Mouse (Mus musculus): ENCODE data around the gene Syne3. TPM values are rescaled to one million over a fixed set of nuclear protein-coding genes. Genes with fewer than 3 reads are reported as not detected.
A peak's percentile ranks its signal among the peaks of the same experiment; 100 is the strongest.

Syne3 gene
- polyA plus RNA-seq, 1 experiment from 2014 or later: 0.61 TPM

DNA sequence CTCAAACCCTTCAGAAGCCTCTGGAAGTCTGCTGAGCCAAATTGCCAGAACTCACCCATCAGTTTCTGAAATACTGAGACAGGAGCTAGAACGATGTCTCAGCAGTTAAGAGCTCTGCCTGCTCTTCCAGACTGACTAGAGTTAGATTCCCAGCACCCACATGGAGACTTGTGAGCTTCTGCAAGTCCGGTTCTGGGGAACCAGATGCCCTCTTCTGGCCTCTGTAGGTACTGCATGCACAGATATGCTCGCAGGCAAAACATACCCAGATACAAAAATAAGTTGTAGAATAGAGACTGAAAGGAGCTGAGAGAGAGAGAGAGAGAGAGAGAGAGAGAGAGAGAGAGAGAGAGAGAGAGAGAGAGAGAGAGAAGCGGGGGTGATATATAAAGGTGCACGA, 24.5 kb downstream of the Syne3 start:
- Histone ChIP-seq H3K9me3 (no peaks in the 10 kb centered on the region), H3K27ac (no peak overlapping the region), H3K36me3 (no peaks in the 10 kb centered on the region), H3K4me3 (replicated peaks) (no peak overlapping the region), H3K4me2 (no peak overlapping the region), H3K9ac (replicated peaks) (no peak overlapping the region), H3K4me1 (replicated peaks) (peaks cover 11% of the 10 kb centered on the region), H3K27me3 (no peaks in the 10 kb centered on the region)
- no peak for ATAC-seq (ENCODE audit: insufficient number of reproducible peaks, insufficient read depth, low FRiP score, low TSS enrichment, low read depth)
- WGBS: 86% methylated on average over 5 of the region's 5 CpGs

DNA sequence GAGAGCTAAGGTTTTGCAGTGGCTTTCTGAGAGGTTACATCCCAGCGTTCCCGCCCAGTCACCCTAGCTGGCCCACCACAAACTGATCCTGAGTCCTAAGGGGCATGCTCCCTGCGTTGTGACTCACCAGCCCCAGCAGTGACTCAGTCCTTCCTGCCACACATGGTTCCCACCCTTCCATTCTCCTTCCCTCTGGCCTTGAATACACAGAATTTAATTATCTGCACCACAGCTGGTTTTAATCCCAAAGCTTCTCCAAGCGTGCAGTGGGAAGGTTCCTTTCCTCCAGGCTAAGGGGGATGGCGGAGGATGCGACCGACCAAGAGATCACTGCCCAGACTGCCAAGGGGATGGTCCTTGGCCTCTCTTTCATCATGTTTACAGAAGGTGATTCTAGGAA, 26.1 kb downstream of the Syne3 start:
- Histone ChIP-seq H3K9me3 (no peaks in the 10 kb centered on the region), H3K27me3 (no peaks in the 10 kb centered on the region), H3K4me2 (no peak overlapping the region), H3K4me3 (replicated peaks) (no peak overlapping the region), H3K9ac (replicated peaks) (no peak overlapping the region), H3K27ac (no peak overlapping the region), H3K36me3 (no peaks in the 10 kb centered on the region), H3K4me1 (replicated peaks) (peaks cover 19% of the 10 kb centered on the region)
- WGBS: 27% methylated on average over 7 of the region's 7 CpGs
- ATAC-seq (ENCODE audit: insufficient number of reproducible peaks, insufficient read depth, low FRiP score, low TSS enrichment, low read depth): no peak

DNA sequence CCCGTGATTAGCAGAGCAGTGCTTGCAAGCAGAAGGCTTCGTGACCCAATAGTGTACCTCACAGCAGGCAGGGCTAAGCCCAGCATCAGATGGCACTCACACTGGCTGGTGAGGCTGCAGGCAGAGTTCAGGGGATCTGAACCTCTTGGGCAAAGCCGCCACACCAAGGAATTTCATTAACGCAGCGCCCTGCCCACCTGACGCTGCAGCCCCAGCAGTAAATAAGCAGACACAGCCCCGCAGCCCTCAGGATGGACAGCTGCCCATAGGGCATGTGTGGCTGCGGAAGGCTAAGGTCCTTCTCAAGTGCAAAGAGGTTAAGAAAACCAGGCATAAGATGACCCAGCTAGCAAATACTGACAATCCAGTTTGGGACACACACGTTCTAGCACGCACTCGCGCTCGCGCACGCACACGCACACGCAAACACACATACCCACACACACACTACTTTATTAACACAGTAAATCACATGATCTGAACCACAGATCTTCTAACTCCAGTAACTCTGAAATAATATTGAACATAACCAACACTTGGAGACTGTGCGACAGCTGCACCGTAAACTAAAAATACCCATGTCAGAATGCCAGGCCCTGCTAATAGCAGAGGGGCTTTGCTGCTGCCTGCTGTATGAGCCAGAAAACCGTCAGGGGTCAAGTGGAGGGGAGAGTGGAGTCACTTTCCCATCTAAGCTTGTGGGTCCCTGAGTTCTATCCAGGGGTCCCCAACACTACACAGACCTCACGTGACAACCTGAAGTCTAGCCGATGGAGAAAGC, 30.5 kb downstream of the Syne3 start:
- H3K9ac ChIP-seq (replicated peaks): no peak overlapping the region

DNA sequence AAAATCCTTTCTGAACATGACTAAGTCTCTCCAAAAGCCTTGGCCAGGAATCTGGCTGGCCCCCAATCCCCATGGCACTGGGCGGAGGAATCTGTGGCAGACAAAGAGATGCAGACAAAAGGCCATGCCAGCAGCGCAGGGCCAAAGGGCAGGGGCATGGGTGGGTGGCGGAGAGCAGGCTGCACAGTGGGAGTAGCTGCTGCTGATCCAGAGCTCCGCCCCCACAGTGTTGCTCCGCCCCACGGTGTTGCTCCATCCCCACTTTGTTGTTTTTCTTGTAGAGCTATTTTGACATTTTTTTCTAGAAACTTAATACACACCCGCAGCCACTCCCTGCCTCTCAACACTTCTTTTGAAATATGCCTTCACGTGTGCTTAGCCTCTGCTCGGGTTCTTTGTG, 31.2 kb downstream of the Syne3 start:
- H3K4me1 ChIP-seq (replicated peaks): peaks cover 13% of the 10 kb centered on the region
- H3K27ac ChIP-seq: peak overlapping the region; percentile 59; the same call in 1 of the 2 replicates
- peak overlapping the region; percentile 21; the same call in 1 of the 2 replicates for H3K4me2 ChIP-seq
- peaks cover 5% of the 10 kb centered on the region; the same call in 1 of the 2 replicates for H3K9me3 ChIP-seq
- no peak for ATAC-seq (ENCODE audit: insufficient number of reproducible peaks, insufficient read depth, low FRiP score, low TSS enrichment, low read depth)
- H3K27me3 ChIP-seq: 0 out of 2 replicates have a peak, but pooled peaks cover 3% of the 10 kb centered on the region
- no peaks in the 10 kb centered on the region for H3K36me3 ChIP-seq
- H3K4me3 ChIP-seq (replicated peaks): no peak overlapping the region
- WGBS: 18% methylated on average over 9 of the region's 9 CpGs
- no peak overlapping the region for H3K9ac ChIP-seq (replicated peaks)

More for the DNA sequence above, 30.5 kb downstream of the Syne3 start:
- peaks cover 5% of the 10 kb centered on the region; the same call in 1 of the 2 replicates for H3K9me3 ChIP-seq
- no peak for ATAC-seq (ENCODE audit: insufficient number of reproducible peaks, insufficient read depth, low FRiP score, low TSS enrichment, low read depth)
- no peak overlapping the region for H3K4me3 ChIP-seq (replicated peaks)
- 67% methylated on average over 22 of the region's 22 CpGs for WGBS
- H3K27ac ChIP-seq: peak overlapping the region; percentile 59; the same call in 1 of the 2 replicates
- 0 out of 2 replicates have a peak, but pooled peaks cover 3% of the 10 kb centered on the region for H3K27me3 ChIP-seq
- H3K4me2 ChIP-seq: peak overlapping the region; percentile 21; the same call in 1 of the 2 replicates
- no peaks in the 10 kb centered on the region for H3K36me3 ChIP-seq
- H3K4me1 ChIP-seq (replicated peaks): peaks cover 19% of the 10 kb centered on the region

DNA sequence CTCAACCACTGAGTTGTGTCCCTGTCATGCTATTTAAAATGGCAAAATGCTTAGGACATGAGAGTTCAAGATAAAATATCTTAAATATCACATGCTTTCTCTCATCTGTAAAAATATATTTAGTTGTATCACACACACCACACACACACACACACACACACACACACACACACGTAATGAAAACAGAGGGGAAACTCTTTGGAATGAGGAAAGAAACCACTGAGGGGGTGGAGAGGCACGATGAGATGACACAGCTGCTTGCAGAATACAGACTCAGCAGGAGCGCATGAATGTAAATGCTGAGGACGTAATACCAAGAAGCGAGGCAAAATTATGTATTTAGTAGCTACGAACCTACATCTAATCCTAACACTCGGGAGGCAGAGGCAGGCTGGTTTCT, 32.7 kb downstream of the Syne3 start:
- Histone ChIP-seq H3K9ac (replicated peaks) (no peak overlapping the region), H3K27me3 (peaks cover 3% of the 10 kb centered on the region; the same call in 1 of the 2 replicates), H3K4me2 (no peak overlapping the region), H3K9me3 (peaks cover 5% of the 10 kb centered on the region; the same call in 1 of the 2 replicates), H3K36me3 (no peaks in the 10 kb centered on the region), H3K27ac (no peak overlapping the region), H3K4me1 (replicated peaks) (peaks cover 7% of the 10 kb centered on the region), H3K4me3 (replicated peaks) (no peak overlapping the region)
- no peak for ATAC-seq (ENCODE audit: insufficient number of reproducible peaks, insufficient read depth, low FRiP score, low TSS enrichment, low read depth)
- 86% methylated on average over 7 of the region's 7 CpGs for WGBS

DNA sequence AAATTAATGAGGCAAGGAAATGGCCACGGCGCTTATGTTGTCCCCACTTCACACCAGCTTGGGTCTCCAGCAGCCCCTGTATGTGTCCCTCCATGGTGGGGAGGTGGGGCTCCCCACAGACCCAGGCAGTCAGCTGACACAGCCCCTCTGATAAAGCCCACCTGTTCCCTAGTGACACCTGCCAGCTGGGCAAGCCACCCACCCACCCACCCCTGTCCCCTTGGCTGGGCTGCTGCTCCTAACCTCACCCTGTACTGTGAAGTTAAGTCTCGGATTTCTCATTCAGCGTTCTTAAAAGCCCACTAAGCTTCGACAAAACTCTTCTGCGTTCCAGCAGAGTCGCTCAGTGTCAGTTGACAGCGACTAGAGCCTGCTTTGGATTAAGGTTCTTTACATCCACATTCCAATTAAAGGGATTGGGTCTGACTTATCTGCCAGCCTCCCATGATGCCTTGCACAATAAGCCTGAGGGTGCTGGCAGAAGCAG, 33.2 kb downstream of the Syne3 start:
- Histone ChIP-seq H3K4me2 (no peak overlapping the region), H3K9ac (replicated peaks) (no peak overlapping the region), H3K27ac (no peak overlapping the region), H3K36me3 (no peaks in the 10 kb centered on the region), H3K27me3 (peaks cover 3% of the 10 kb centered on the region; the same call in 1 of the 2 replicates), H3K4me1 (replicated peaks) (peaks cover 7% of the 10 kb centered on the region), H3K4me3 (replicated peaks) (no peak overlapping the region), H3K9me3 (peaks cover 5% of the 10 kb centered on the region; the same call in 1 of the 2 replicates)
- WGBS: 48% methylated on average over 8 of the region's 8 CpGs
- ATAC-seq (ENCODE audit: insufficient number of reproducible peaks, insufficient read depth, low FRiP score, low TSS enrichment, low read depth): peak; percentile 20; the same call in 1 of the 2 replicates

DNA sequence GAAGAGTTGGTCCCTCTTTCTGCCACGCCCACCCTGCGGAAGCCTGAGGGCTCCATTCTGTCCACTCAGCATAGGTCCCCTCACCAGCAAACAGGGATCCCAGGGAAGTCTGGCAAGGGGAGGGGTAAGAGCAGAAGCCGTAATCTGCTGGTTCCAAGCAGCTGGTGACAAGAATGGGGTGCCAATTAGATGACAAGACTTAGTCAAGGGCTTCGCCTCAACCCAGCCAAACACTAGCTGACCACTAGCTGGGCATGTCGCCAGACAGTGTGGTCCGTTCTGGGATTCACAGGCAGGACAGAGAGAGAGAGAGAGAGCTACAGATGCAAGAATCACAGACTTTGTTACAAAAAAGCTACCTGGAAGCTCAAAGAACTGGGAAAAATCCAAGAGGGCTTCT, 36.7 kb downstream of the Syne3 start:
- peaks cover 5% of the 10 kb centered on the region for H3K4me1 ChIP-seq (replicated peaks)
- no peaks in the 10 kb centered on the region for H3K36me3 ChIP-seq
- WGBS: 80% methylated on average over 6 of the region's 6 CpGs
- H3K27me3 ChIP-seq: peaks cover 3% of the 10 kb centered on the region; the same call in 1 of the 2 replicates
- H3K4me3 ChIP-seq (replicated peaks): no peak overlapping the region
- peaks cover 5% of the 10 kb centered on the region; the same call in 1 of the 2 replicates for H3K9me3 ChIP-seq
- no peak for ATAC-seq (ENCODE audit: insufficient number of reproducible peaks, insufficient read depth, low FRiP score, low TSS enrichment, low read depth)
- no peak overlapping the region for H3K9ac ChIP-seq (replicated peaks)
- H3K27ac ChIP-seq: no peak overlapping the region
- no peak overlapping the region for H3K4me2 ChIP-seq

DNA sequence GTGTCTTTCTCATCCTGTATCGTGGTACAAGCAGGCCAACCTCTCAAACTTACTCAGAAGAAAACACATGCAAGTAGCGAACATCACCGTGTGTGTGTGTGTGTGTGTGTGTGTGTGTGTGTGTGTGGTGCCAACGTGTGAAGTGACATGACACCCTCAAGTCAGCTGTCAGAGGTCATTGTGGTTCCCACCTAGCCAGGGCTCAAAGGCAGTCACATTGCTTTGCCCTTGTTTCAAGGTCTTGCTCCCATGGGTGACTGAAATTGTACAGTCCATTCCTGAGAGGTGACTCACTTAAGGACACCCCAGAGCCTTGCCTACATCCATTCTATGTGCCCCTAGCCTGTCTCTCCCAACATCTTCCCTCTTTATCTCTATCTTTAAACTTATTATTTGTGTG, 40.0 kb downstream of the Syne3 start:
- Histone ChIP-seq H3K27me3 (no peaks in the 10 kb centered on the region; the same call in 1 of the 2 replicates), H3K27ac (no peak overlapping the region), H3K4me3 (replicated peaks) (no peak overlapping the region), H3K4me1 (replicated peaks) (peaks cover 14% of the 10 kb centered on the region), H3K9me3 (no peaks in the 10 kb centered on the region), H3K4me2 (no peak overlapping the region), H3K9ac (replicated peaks) (no peak overlapping the region), H3K36me3 (no peaks in the 10 kb centered on the region)
- WGBS: 80% methylated on average over 4 of the region's 4 CpGs
- ATAC-seq (ENCODE audit: insufficient number of reproducible peaks, insufficient read depth, low FRiP score, low TSS enrichment, low read depth): no peak

DNA sequence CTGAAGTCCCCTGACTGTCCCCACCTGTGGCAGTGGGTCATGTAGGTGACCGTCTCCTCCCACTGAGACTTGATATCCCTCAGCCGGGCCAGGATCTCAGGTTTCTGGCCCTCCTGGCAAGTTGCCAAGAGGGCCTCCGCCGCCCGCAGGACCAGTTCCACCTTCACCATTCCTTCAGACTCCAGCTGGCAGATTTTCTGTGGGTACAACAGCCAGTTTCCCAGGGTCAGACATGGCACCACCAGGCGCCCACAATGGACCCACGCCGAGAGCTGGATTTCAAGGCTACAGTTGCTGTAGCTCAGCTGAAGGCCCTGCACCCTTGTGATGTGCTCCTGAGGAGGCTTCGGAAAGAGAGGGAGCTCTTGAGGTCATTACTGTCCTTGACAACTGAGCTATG, 40.4 kb downstream of the Syne3 start:
- ATAC-seq (ENCODE audit: insufficient number of reproducible peaks, insufficient read depth, low FRiP score, low TSS enrichment, low read depth): no peak
- H3K27ac ChIP-seq: no peak overlapping the region
- no peak overlapping the region for H3K4me2 ChIP-seq
- WGBS: 65% methylated on average over 9 of the region's 9 CpGs
- H3K4me1 ChIP-seq (replicated peaks): peaks cover 14% of the 10 kb centered on the region
- no peaks in the 10 kb centered on the region for H3K36me3 ChIP-seq
- H3K4me3 ChIP-seq (replicated peaks): no peak overlapping the region
- no peaks in the 10 kb centered on the region for H3K9me3 ChIP-seq
- H3K9ac ChIP-seq (replicated peaks): no peak overlapping the region
- no peaks in the 10 kb centered on the region; the same call in 1 of the 2 replicates for H3K27me3 ChIP-seq

DNA sequence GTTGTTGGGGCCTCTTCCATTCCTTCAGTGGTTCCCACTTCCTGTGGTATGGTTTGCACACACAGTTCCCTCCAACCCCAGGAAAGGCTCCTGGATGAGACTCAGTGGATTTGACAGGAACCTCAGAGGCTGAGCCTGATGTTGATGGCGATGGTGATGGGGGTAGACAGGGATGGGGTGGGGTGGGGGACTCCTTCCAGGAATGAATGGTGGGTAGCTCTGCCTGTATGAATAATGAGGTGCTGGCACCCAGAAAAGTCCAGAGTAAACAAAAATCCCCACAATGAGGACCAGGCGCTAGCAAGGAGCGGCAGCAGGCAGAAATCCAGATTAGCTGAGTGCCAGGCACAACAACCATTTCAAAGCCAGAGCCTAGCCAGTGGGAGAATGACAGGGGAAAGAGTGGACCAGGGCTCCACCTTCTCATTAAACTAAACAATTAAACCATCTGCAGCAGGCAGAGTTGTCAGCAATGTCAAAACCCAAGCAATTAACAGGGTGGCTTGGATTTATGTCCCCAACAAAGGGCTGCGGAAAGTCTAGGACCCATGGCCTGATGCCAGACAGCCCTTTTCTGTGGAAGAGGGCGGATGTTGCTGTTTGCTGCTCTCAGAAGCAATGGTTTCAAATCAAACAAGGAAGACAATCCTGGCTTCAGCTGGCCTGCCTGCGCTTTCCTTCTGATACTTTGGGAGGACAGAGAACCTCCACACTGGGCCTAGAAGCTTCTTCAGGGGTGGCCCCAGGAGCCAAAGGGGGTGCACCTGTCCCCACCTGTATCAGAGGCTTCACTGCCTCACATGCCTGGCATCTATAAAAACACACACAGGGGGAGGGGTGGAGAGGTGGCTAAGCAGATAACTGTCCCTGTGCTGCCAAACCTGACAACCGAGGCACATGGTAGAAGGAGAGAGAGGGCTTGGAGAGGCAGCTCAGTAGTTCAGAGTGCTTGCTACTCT, 44.4 kb downstream of the Syne3 start:
- no peak overlapping the region for H3K4me3 ChIP-seq (replicated peaks)
- ATAC-seq (ENCODE audit: insufficient number of reproducible peaks, insufficient read depth, low FRiP score, low TSS enrichment, low read depth): no peak
- no peaks in the 10 kb centered on the region for H3K27me3 ChIP-seq
- peaks cover 23% of the 10 kb centered on the region for H3K4me1 ChIP-seq (replicated peaks)
- 29% methylated on average over 7 of the region's 7 CpGs for WGBS
- H3K27ac ChIP-seq: peak overlapping the region; percentile 50; the same call in 1 of the 2 replicates
- H3K9me3 ChIP-seq: no peaks in the 10 kb centered on the region
- no peak overlapping the region for H3K9ac ChIP-seq (replicated peaks)
- H3K36me3 ChIP-seq: no peaks in the 10 kb centered on the region
- no peak overlapping the region for H3K4me2 ChIP-seq

DNA sequence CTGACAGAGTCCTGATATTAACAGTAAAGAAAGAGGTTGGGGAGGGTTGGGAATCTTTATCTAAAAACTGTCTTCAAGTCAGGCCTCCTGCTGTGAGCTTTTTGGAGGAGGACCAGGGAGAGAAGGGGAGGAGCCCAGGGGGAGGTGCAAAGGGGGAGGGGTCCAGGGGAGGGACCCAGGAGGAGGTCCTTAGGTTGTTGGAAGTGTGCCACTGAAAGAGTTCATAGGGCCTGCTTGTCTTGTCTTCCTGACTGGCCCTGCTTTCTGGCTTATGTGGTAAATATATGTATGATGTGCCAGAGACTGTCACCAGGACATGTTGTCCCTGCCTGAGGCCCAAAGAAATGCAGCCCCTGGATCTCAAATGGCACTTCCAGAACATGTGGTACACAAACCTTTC, 49.2 kb downstream of the Syne3 start:
- Histone ChIP-seq H3K9me3 (no peaks in the 10 kb centered on the region), H3K36me3 (no peaks in the 10 kb centered on the region), H3K9ac (replicated peaks) (no peak overlapping the region), H3K27ac (no peak overlapping the region), H3K4me2 (no peak overlapping the region), H3K27me3 (no peaks in the 10 kb centered on the region), H3K4me3 (replicated peaks) (no peak overlapping the region), H3K4me1 (replicated peaks) (peaks cover 14% of the 10 kb centered on the region)
- no peak for ATAC-seq (ENCODE audit: insufficient number of reproducible peaks, insufficient read depth, low FRiP score, low TSS enrichment, low read depth)

Measured in limb, embryonic 12.5 days (tissue).